Mouse (Mus musculus): ENCODE data around the gene Rhot2. TPM values are rescaled to one million over a fixed set of nuclear protein-coding genes. Genes with fewer than 3 reads are reported as not detected.

Rhot2 gene
- 10.8 and 11.0 TPM in 2 replicates for polyA plus RNA-seq (2014; fragmentation: Nextera tagmentation; extraction: Ambion mirVana)

DNA sequence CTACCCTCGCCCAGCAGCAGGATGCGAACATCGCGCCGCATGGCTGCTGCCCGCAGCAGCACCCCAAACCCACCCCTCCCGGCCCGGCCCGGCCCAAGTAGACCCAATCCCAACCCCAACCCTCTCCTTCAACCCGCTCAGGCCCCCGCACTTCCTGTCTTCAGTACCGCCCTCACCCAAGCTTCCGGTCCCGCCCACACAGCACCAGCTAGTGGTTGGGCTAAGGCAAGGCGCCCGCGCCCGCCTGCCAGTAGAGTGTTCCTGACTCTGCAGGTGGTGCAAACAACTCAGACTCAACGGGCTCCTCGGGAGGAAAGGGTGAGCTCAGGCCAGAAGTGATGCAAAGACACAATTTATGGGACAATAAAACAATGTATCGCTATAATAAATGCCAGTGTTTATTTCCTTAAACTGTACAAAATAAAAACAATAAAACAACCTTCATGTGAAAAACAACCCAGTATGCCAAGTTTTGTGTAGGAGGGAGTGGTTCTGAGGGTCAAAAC is at the start of gene Rhot2:
TSS of gene Rhot2 (minus strand) at position 456 of the 506 bp plus-strand sequence.
- 1% methylated on average over 21 of the region's 21 CpGs for WGBS
- DNase-seq (peak; percentile 97), ATAC-seq (ENCODE audit: insufficient read depth) (peak; percentile 97)
- Histone ChIP-seq H3K9me3 (ENCODE audit: low read depth, low read length) (no peaks in the 10 kb centered on the region), H3K36me3 (ENCODE audit: insufficient read depth) (peaks cover 55% of the 10 kb centered on the region), H3K4me3 (ENCODE audit: low read depth, low read length) (peak within 1 kb of the TSS; percentile 85), H3K27ac (ENCODE audit: low read depth) (peak within 1 kb of the TSS; percentile 72), H3K4me2 (peak within 1 kb of the TSS; percentile 91), H3K9ac (peak within 1 kb of the TSS; percentile 82), H3K4me1 (ENCODE audit: insufficient read depth) (peaks cover 9% of the 10 kb centered on the region), H3K27me3 (ENCODE audit: insufficient read depth, low read length) (no peaks in the 10 kb centered on the region)
- TF ChIP-seq CTCF (IDR thresholded peaks at IDR 0.05; ENCODE audit: low read depth): peak; percentile 80

DNA sequence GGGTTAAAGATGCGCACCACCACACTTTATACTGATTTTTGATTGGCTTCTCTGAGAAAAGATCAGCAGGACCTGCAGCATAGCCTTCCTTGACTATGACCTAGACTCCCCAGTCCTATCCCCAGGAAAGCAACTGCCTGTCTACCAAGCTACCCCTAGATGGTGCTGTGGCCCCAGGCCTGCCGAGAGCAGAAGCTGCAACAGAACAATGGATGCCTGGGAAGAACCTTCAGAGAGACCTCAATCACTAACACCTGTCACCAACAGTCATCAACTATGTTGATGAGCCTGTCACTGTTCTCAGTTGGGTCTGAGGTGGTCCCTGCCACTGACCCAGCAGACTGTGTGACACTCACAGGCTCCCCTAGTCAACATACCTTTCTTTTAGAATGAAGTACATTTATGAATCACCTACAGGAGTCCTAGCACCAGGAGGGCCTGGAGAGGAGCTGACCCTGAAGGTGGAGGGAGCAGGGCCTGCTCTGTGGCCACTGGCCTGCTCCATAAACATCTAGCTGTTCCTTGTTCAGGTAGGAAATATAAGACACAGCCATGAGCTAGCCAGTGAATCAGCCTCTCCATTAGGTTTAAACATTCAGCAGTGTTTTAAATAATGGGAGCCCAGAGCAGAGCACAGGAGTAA is 49.4 kb upstream of the Rhot2 start:
- Histone ChIP-seq H3K36me3 (ENCODE audit: insufficient read depth) (peaks cover 12% of the 10 kb centered on the region; the same call in 1 of the 2 replicates), H3K27me3 (ENCODE audit: insufficient read depth, low read length) (no peaks in the 10 kb centered on the region), H3K9me3 (ENCODE audit: low read depth, low read length) (no peaks in the 10 kb centered on the region), H3K4me3 (ENCODE audit: low read depth, low read length) (no peak overlapping the region), H3K27ac (ENCODE audit: low read depth) (no peak overlapping the region), H3K4me2 (no peak overlapping the region), H3K4me1 (ENCODE audit: insufficient read depth) (no peaks in the 10 kb centered on the region), H3K9ac (no peak overlapping the region)
- ATAC-seq (ENCODE audit: insufficient read depth): peak; percentile 44; the same call in 1 of the 2 replicates
- TF ChIP-seq CTCF (IDR thresholded peaks at IDR 0.05; ENCODE audit: low read depth): peak; percentile 90
- DNase-seq: peak; percentile 83
- 24% methylated on average over 2 of the region's 2 CpGs for WGBS

GRCm38 (mm10) chr17:25888837-25889236 is 44.2 kb upstream of the Rhot2 start:
- H3K36me3 ChIP-seq (ENCODE audit: insufficient read depth): peaks cover 41% of the 10 kb centered on the region
- no peaks in the 10 kb centered on the region for H3K9me3 ChIP-seq (ENCODE audit: low read depth, low read length)
- ATAC-seq (ENCODE audit: insufficient read depth): no peak
- no peak overlapping the region for H3K4me2 ChIP-seq
- H3K9ac ChIP-seq: no peak overlapping the region
- no peaks in the 10 kb centered on the region for H3K4me1 ChIP-seq (ENCODE audit: insufficient read depth)
- H3K27ac ChIP-seq (ENCODE audit: low read depth): no peak overlapping the region
- TF ChIP-seq CTCF (IDR thresholded peaks at IDR 0.05; ENCODE audit: low read depth): no peak
- H3K4me3 ChIP-seq (ENCODE audit: low read depth, low read length): no peak overlapping the region
- DNase-seq: no peak
- no peaks in the 10 kb centered on the region for H3K27me3 ChIP-seq (ENCODE audit: insufficient read depth, low read length)
- 79% methylated on average over 3 of the region's 3 CpGs for WGBS

DNA sequence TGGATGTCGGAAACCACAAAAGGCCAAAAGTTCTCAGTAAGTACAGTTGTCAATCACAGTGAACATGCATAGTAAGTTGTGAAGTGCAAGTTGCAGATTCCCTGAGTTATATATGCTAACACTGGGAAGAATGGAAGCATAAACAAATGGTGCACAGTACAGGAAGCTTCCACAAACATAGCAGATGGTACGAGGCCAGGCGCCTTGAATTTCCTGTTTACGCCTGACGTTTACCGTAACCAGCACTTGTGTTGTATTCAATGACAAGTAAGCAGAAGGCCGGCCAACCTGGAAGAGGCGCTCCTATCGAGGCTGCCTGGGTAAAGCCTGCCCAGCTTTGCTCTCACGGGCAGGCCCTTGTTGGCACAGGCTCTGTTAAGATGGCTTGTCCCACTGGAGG is 42.8 kb upstream of the Rhot2 start:
- Histone ChIP-seq H3K9ac (no peak overlapping the region), H3K4me3 (ENCODE audit: low read depth, low read length) (no peak overlapping the region), H3K36me3 (ENCODE audit: insufficient read depth) (peaks cover 54% of the 10 kb centered on the region), H3K4me2 (no peak overlapping the region), H3K4me1 (ENCODE audit: insufficient read depth) (no peaks in the 10 kb centered on the region), H3K9me3 (ENCODE audit: low read depth, low read length) (no peaks in the 10 kb centered on the region), H3K27me3 (ENCODE audit: insufficient read depth, low read length) (no peaks in the 10 kb centered on the region), H3K27ac (ENCODE audit: low read depth) (no peak overlapping the region)
- no peak for TF ChIP-seq CTCF (IDR thresholded peaks at IDR 0.05; ENCODE audit: low read depth)
- DNase-seq (peak; percentile 66), ATAC-seq (ENCODE audit: insufficient read depth) (no peak; the same call in 1 of the 2 replicates)
- WGBS: 74% methylated on average over 10 of the region's 10 CpGs

- Histone ChIP-seq H3K4me3 (ENCODE audit: low read depth, low read length) (no peak overlapping the region), H3K9me3 (ENCODE audit: low read depth, low read length) (no peaks in the 10 kb centered on the region), H3K4me2 (no peak overlapping the region), H3K27ac (ENCODE audit: low read depth) (no peak overlapping the region), H3K9ac (no peak overlapping the region), H3K4me1 (ENCODE audit: insufficient read depth) (no peaks in the 10 kb centered on the region), H3K27me3 (ENCODE audit: insufficient read depth, low read length) (no peaks in the 10 kb centered on the region), H3K36me3 (ENCODE audit: insufficient read depth) (peaks cover 61% of the 10 kb centered on the region)
- no peak for ATAC-seq (ENCODE audit: insufficient read depth)
- DNase-seq: no peak
- TF ChIP-seq CTCF (IDR thresholded peaks at IDR 0.05; ENCODE audit: low read depth): no peak
Measured at GRCm38 (mm10) chr17:25886806-25887205, 42.2 kb upstream of the Rhot2 start.

GRCm38 (mm10) chr17:25885636-25886035 is 41.0 kb upstream of the Rhot2 start:
- DNase-seq (peak; percentile 32), ATAC-seq (ENCODE audit: insufficient read depth) (no peak)
- Histone ChIP-seq H3K9me3 (ENCODE audit: low read depth, low read length) (no peaks in the 10 kb centered on the region), H3K27ac (ENCODE audit: low read depth) (no peak overlapping the region), H3K4me1 (ENCODE audit: insufficient read depth) (no peaks in the 10 kb centered on the region), H3K27me3 (ENCODE audit: insufficient read depth, low read length) (no peaks in the 10 kb centered on the region), H3K4me2 (no peak overlapping the region), H3K36me3 (ENCODE audit: insufficient read depth) (peaks cover 67% of the 10 kb centered on the region), H3K4me3 (ENCODE audit: low read depth, low read length) (no peak overlapping the region), H3K9ac (no peak overlapping the region)
- peak; percentile 51 for TF ChIP-seq CTCF (IDR thresholded peaks at IDR 0.05; ENCODE audit: low read depth)
- WGBS: 66% methylated on average over 4 of the region's 4 CpGs

- H3K9ac ChIP-seq: no peak overlapping the region
- H3K9me3 ChIP-seq (ENCODE audit: low read depth, low read length): no peaks in the 10 kb centered on the region
- no peak for ATAC-seq (ENCODE audit: insufficient read depth)
- H3K27ac ChIP-seq (ENCODE audit: low read depth): no peak overlapping the region
- no peaks in the 10 kb centered on the region for H3K4me1 ChIP-seq (ENCODE audit: insufficient read depth)
- 87% methylated on average over 3 of the region's 3 CpGs for WGBS
- H3K4me2 ChIP-seq: no peak overlapping the region
- no peak for TF ChIP-seq CTCF (IDR thresholded peaks at IDR 0.05; ENCODE audit: low read depth)
- H3K4me3 ChIP-seq (ENCODE audit: low read depth, low read length): no peak overlapping the region
- no peak for DNase-seq
- no peaks in the 10 kb centered on the region for H3K27me3 ChIP-seq (ENCODE audit: insufficient read depth, low read length)
- H3K36me3 ChIP-seq (ENCODE audit: insufficient read depth): peaks cover 64% of the 10 kb centered on the region
Measured at GRCm38 (mm10) chr17:25883824-25884223, 39.2 kb upstream of the Rhot2 start.
